Mouse (Mus musculus) c-Kit-positive CD71-positive TER-119-negative erythroid progenitor cells, embryonic 14.5 days (primary cell): Measurements from ENCODE around the gene Kri1.
"Not testable (repeated sequence)": the region's sequence is repeated elsewhere in the genome, so short reads cannot be mapped to it uniquely, and the experiment has no call there.

ENCODE experiments used
- DNase-seq: peaks from one replicate; pipeline ENCODE4 v3.0.0-alpha.2; 2013; ENCODE audit warnings: low read depth

Gene Kri1

GRCm38 (mm10) chr9:21287571-21288402 is at the start of gene Kri1:
Gene Kri1, minus strand, starts transcription at chr9:21287969.
- peak; percentile 98 for DNase-seq

- DNase-seq, result no peak
These were observed 48.7 kb upstream of the Kri1 start for GRCm38 (mm10) chr9:21336491-21336890.

GRCm38 (mm10) chr9:21335391-21335790 is 47.6 kb upstream of the Kri1 start:
- DNase-seq, result no peak

- no peak for DNase-seq
These were observed 47.0 kb upstream of the Kri1 start for GRCm38 (mm10) chr9:21334747-21335146.

GRCm38 (mm10) chr9:21333523-21333922 is 45.8 kb upstream of the Kri1 start:
- DNase-seq, result no peak

GRCm38 (mm10) chr9:21332161-21333061 is 44.6 kb upstream of the Kri1 start:
- no peak for DNase-seq

GRCm38 (mm10) chr9:21331365-21332140 is 43.8 kb upstream of the Kri1 start:
- no peak for DNase-seq

GRCm38 (mm10) chr9:21329699-21330289 is 42.0 kb upstream of the Kri1 start:
- no peak for DNase-seq

- no peak for DNase-seq
These were observed 41.3 kb upstream of the Kri1 start for GRCm38 (mm10) chr9:21329041-21329440.

GRCm38 (mm10) chr9:21328041-21328440 is 40.3 kb upstream of the Kri1 start:
- DNase-seq, result no peak

GRCm38 (mm10) chr9:21327569-21327968 is 39.8 kb upstream of the Kri1 start:
- DNase-seq, result no peak

- DNase-seq, result no peak
These were observed 36.5 kb upstream of the Kri1 start for GRCm38 (mm10) chr9:21324269-21324668.

GRCm38 (mm10) chr9:21322917-21323297 is 35.1 kb upstream of the Kri1 start:
- not testable (repeated sequence) for DNase-seq

- no peak for DNase-seq
These were observed 34.6 kb upstream of the Kri1 start for GRCm38 (mm10) chr9:21322211-21322916.

GRCm38 (mm10) chr9:21321513-21321835 is 33.7 kb upstream of the Kri1 start:
- peak; percentile 42 for DNase-seq

GRCm38 (mm10) chr9:21320619-21321512 is 33.1 kb upstream of the Kri1 start, which contains the start of gene Slc44a2:
Gene Slc44a2, plus strand, starts transcription at chr9:21320698.
- peak; percentile 74 for DNase-seq

- no peak for DNase-seq
These were observed 32.5 kb upstream of the Kri1 start for GRCm38 (mm10) chr9:21320280-21320618.

- no peak for DNase-seq
These were observed 31.7 kb upstream of the Kri1 start for GRCm38 (mm10) chr9:21319503-21319902.

GRCm38 (mm10) chr9:21318792-21319191 is 31.0 kb upstream of the Kri1 start:
- DNase-seq, result no peak

GRCm38 (mm10) chr9:21316696-21317095 is 28.9 kb upstream of the Kri1 start:
- no peak for DNase-seq
